ENCODE assay signal across 9 mouse cellular contexts in genomic region chr11:102900763-102901162, GRCm38 (mm10). TPM values are rescaled to one million over a fixed set of nuclear protein-coding genes. Genes with fewer than 3 reads are reported as not detected.
DNase-seq lines count a peak whose midpoint lies in the region; ATAC-seq and TF ChIP-seq lines count a peak whose summit lies in the region.
"Had no signal": no experiment of that assay in that cellular context is flagged by ENCODE, and none has a peak within 500 bp of the region (broad histone marks: within the 10 kb centered on the region; RNA-seq: fewer than 3 reads in every experiment).

TSS of gene Gfap (minus strand) at chr11:102900912.

- H3K36me3 ChIP-seq in embryonic facial prominence, embryonic 13.5 days, result peaks cover 8% of the 10 kb centered on the region
- no peaks in the 10 kb centered on the region for H3K36me3 ChIP-seq in heart, embryonic 11.5 days (ENCODE audit: control insufficient read depth, insufficient read depth, low read length)
- H3K36me3 ChIP-seq in kidney, embryonic 16.5 days (ENCODE audit: insufficient read depth, low read length), result peaks cover 7% of the 10 kb centered on the region; the same call in 1 of the 2 replicates
- peaks cover 11% of the 10 kb centered on the region for H3K36me3 ChIP-seq in liver, embryonic 14.5 days (replicated peaks; ENCODE audit: control insufficient read depth, insufficient read depth, low read depth)
- no peaks in the 10 kb centered on the region for H3K36me3 ChIP-seq in neural tube, embryonic 15.5 days
- no peaks in the 10 kb centered on the region for H3K36me3 ChIP-seq in testis, adult 2 months (ENCODE audit: control insufficient read depth, insufficient read depth, low read length)

- peaks cover 20% of the 10 kb centered on the region for H3K27me3 ChIP-seq in embryonic facial prominence, embryonic 13.5 days
- peaks cover 20% of the 10 kb centered on the region for H3K27me3 ChIP-seq in heart, embryonic 11.5 days (ENCODE audit: control insufficient read depth, insufficient read depth, low read length)
- peaks cover 5% of the 10 kb centered on the region; the same call in 1 of the 2 replicates for H3K27me3 ChIP-seq in kidney, embryonic 16.5 days (ENCODE audit: insufficient read depth, low read length)
- H3K27me3 ChIP-seq in liver, embryonic 14.5 days (ENCODE audit: control insufficient read depth, insufficient read depth, low read length), result no peaks in the 10 kb centered on the region
- H3K27me3 ChIP-seq in neural tube, embryonic 15.5 days (replicated peaks), result peaks cover 18% of the 10 kb centered on the region
- H3K27me3 ChIP-seq in testis, adult 2 months (ENCODE audit: control insufficient read depth, insufficient read depth, low read length), result no peaks in the 10 kb centered on the region

- DNase-seq in B cell, adult 2 months, result peak; percentile 67
- DNase-seq in adrenal gland, postnatal 36 days, result peak; percentile 83 to 88
- peak; percentile 45 to 63 (median 49) for DNase-seq in liver, embryonic 14.5 days (ENCODE audit: low read depth in 3 of 3, low spot score in 3 of 3)

- H3K27ac ChIP-seq in embryonic facial prominence, embryonic 13.5 days, result no peak within 1 kb of the TSS
- no peak within 1 kb of the TSS for H3K27ac ChIP-seq in heart, embryonic 11.5 days (ENCODE audit: low read depth, low read length)
- H3K27ac ChIP-seq in kidney, embryonic 16.5 days (ENCODE audit: low read length), result no peak within 1 kb of the TSS
- no peak within 1 kb of the TSS for H3K27ac ChIP-seq in liver, embryonic 14.5 days
- H3K27ac ChIP-seq in neural tube, embryonic 15.5 days (replicated peaks), result no peak within 1 kb of the TSS
- no peak within 1 kb of the TSS for H3K27ac ChIP-seq in testis, adult 2 months (ENCODE audit: control insufficient read depth, insufficient read depth, low read depth, low read length)
- H3K27ac ChIP-seq: embryonic facial prominence, embryonic 15.5 days had no signal

- H3K9me3 ChIP-seq in embryonic facial prominence, embryonic 13.5 days, result no peaks in the 10 kb centered on the region
- H3K9me3 ChIP-seq in heart, embryonic 11.5 days (replicated peaks; ENCODE audit: control insufficient read depth, low read length), result no peaks in the 10 kb centered on the region
- H3K9me3 ChIP-seq in kidney, embryonic 16.5 days (ENCODE audit: low read length), result no peaks in the 10 kb centered on the region
- no peaks in the 10 kb centered on the region for H3K9me3 ChIP-seq in liver, embryonic 14.5 days (ENCODE audit: control insufficient read depth, low read length)
- H3K9me3 ChIP-seq in neural tube, embryonic 15.5 days (replicated peaks), result no peaks in the 10 kb centered on the region
- H3K9me3 ChIP-seq: embryonic facial prominence, embryonic 15.5 days had no signal

- peak within 1 kb of the TSS; percentile 32; the same call in 1 of the 2 replicates for H3K9ac ChIP-seq in embryonic facial prominence, embryonic 13.5 days
- no peak within 1 kb of the TSS for H3K9ac ChIP-seq in heart, embryonic 11.5 days (ENCODE audit: low read depth, low read length)
- no peak within 1 kb of the TSS for H3K9ac ChIP-seq in kidney, embryonic 16.5 days (replicated peaks; ENCODE audit: low read length)
- no peak within 1 kb of the TSS for H3K9ac ChIP-seq in liver, embryonic 14.5 days (replicated peaks)
- H3K9ac ChIP-seq in neural tube, embryonic 15.5 days (replicated peaks), result no peak within 1 kb of the TSS
- H3K9ac ChIP-seq: embryonic facial prominence, embryonic 15.5 days had no signal

- 12% methylated on average over 7 of the region's 7 CpGs for WGBS in embryonic facial prominence, embryonic 13.5 days
- WGBS in heart, embryonic 11.5 days (ENCODE audit: insufficient replicate concordance), result 14% methylated on average over 7 of the region's 7 CpGs
- WGBS in kidney, embryonic 16.5 days, result 9% methylated on average over 7 of the region's 7 CpGs
- WGBS in liver, embryonic 14.5 days (ENCODE audit: insufficient replicate concordance), result 7% methylated on average over 7 of the region's 7 CpGs
- 11% methylated on average over 7 of the region's 7 CpGs for WGBS in neural tube, embryonic 15.5 days

- TF ChIP-seq EP300 in liver, embryonic 14.5 days (IDR thresholded peaks at IDR 0.05; ENCODE audit: low read depth), result no peak

- TF ChIP-seq POLR2A in testis, adult 2 months (IDR thresholded peaks at IDR 0.05; ENCODE audit: control insufficient read depth, low read depth, low read length), result no peak

- peak; percentile 98 for TF ChIP-seq CTCF in liver, embryonic 14.5 days (IDR thresholded peaks at IDR 0.05; ENCODE audit: low read depth)
- TF ChIP-seq CTCF in testis, adult 2 months (IDR thresholded peaks at IDR 0.05; ENCODE audit: control insufficient read depth, insufficient read depth, insufficient replicate concordance, low read depth, low read length), result peak; percentile 84; the same call in 1 of the 2 replicates

- H3K4me1 ChIP-seq in embryonic facial prominence, embryonic 13.5 days, result peaks cover 8% of the 10 kb centered on the region; the same call in 1 of the 2 replicates
- no peaks in the 10 kb centered on the region for H3K4me1 ChIP-seq in heart, embryonic 11.5 days (ENCODE audit: control insufficient read depth, insufficient read depth, low read length)
- H3K4me1 ChIP-seq in kidney, embryonic 16.5 days (ENCODE audit: insufficient read depth, low read length), result peaks cover 9% of the 10 kb centered on the region; the same call in 1 of the 2 replicates
- H3K4me1 ChIP-seq in liver, embryonic 14.5 days (replicated peaks; ENCODE audit: control insufficient read depth in 2 of 2, insufficient read depth in 2 of 2, low read length in 1 of 2), result peaks cover 5 to 11% of the 10 kb centered on the region in 2 experiments
- peaks cover 25% of the 10 kb centered on the region for H3K4me1 ChIP-seq in neural tube, embryonic 15.5 days
- H3K4me1 ChIP-seq in testis, adult 2 months (ENCODE audit: control insufficient read depth, insufficient read depth, low read length), result 0 out of 2 replicates have a peak, but pooled peaks cover 2% of the 10 kb centered on the region

- no peak for ATAC-seq in embryonic facial prominence, embryonic 13.5 days (ENCODE audit: insufficient number of reproducible peaks, insufficient read depth, low FRiP score, low TSS enrichment, low read depth)
- 0 out of 2 replicates have a peak, but pooled peaks have one; percentile 5 for ATAC-seq in heart, embryonic 11.5 days (replicated peaks; ENCODE audit: insufficient number of reproducible peaks, low FRiP score, low TSS enrichment)
- peak; percentile 59; the same call in 1 of the 2 replicates for ATAC-seq in kidney, embryonic 16.5 days (ENCODE audit: low FRiP score, low TSS enrichment)
- no peak for ATAC-seq in liver, embryonic 14.5 days (ENCODE audit: insufficient read depth)
- ATAC-seq in neural tube, embryonic 15.5 days (ENCODE audit: low FRiP score), result 0 out of 2 replicates have a peak, but pooled peaks have one; percentile 45

- H3K4me3 ChIP-seq in embryonic facial prominence, embryonic 13.5 days, result no peak within 1 kb of the TSS
- H3K4me3 ChIP-seq in heart, embryonic 11.5 days (ENCODE audit: low read depth, low read length), result no peak within 1 kb of the TSS
- no peak within 1 kb of the TSS for H3K4me3 ChIP-seq in kidney, embryonic 16.5 days (ENCODE audit: low read length)
- H3K4me3 ChIP-seq in liver, embryonic 14.5 days (ENCODE audit: insufficient read depth in 1 of 2, low read depth in 2 of 2, low read length in 2 of 2), result no peak within 1 kb of the TSS
- no peak within 1 kb of the TSS for H3K4me3 ChIP-seq in neural tube, embryonic 15.5 days (replicated peaks)
- no peak within 1 kb of the TSS for H3K4me3 ChIP-seq in testis, adult 2 months (ENCODE audit: control insufficient read depth, low read depth, low read length)
- H3K4me3 ChIP-seq: embryonic facial prominence, embryonic 15.5 days had no signal

- no peak within 1 kb of the TSS for H3K4me2 ChIP-seq in embryonic facial prominence, embryonic 13.5 days
- no peak within 1 kb of the TSS for H3K4me2 ChIP-seq in heart, embryonic 11.5 days
- no peak within 1 kb of the TSS for H3K4me2 ChIP-seq in kidney, embryonic 16.5 days (replicated peaks; ENCODE audit: low read depth, low read length)
- H3K4me2 ChIP-seq in liver, embryonic 14.5 days (ENCODE audit: low read depth), result no peak within 1 kb of the TSS
- no peak within 1 kb of the TSS for H3K4me2 ChIP-seq in neural tube, embryonic 15.5 days
- H3K4me2 ChIP-seq: embryonic facial prominence, embryonic 15.5 days had no signal

RNA-seq across cellular contexts. Expression of gene Gfap, which starts in this region (rescaled TPM):
- total RNA-seq in adrenal gland, postnatal 36 days (2021), result under 1 TPM; 0.10 to 0.66 TPM
- polyA plus RNA-seq in embryonic facial prominence, embryonic 13.5 days (2015; fragmentation: Nextera tagmentation; extraction: Ambion mirVana), result 0.10 and 0.39 TPM in 2 replicates
- 0.18 and 0.20 TPM in 2 replicates for polyA plus RNA-seq in heart, embryonic 11.5 days (2014; fragmentation: Nextera tagmentation; extraction: Ambion mirVana)
- polyA plus RNA-seq in kidney, embryonic 16.5 days (2015; fragmentation: Nextera tagmentation; extraction: Ambion mirVana), result 0.41 and 0.50 TPM in 2 replicates
- 8.2 and 12.6 TPM in 2 replicates for polyA plus RNA-seq in liver, embryonic 14.5 days (2012; rRNA removed)
- polyA plus RNA-seq in liver, embryonic 14.5 days (2014; fragmentation: Nextera tagmentation; extraction: Ambion mirVana), result 9.3 and 10.2 TPM in 2 replicates
- polyA plus RNA-seq in neural tube, embryonic 15.5 days (2015; fragmentation: Nextera tagmentation; extraction: Ambion mirVana), result 2.4 and 4.2 TPM in 2 replicates
- polyA plus RNA-seq in testis, adult 2 months (2012; rRNA removed), result 0.32 and 0.62 TPM in 2 replicates

Comparison
In these comparisons a context has a peak if more than half of its experiments do, and no peak if none do; other contexts are left out.
1. Peak in DNase-seq in adrenal gland, postnatal 36 days; RNA of the gene not detected or under 1 TPM.
2. Peak in ATAC-seq in heart, embryonic 11.5 days; RNA of the gene not detected or under 1 TPM.
3. Peak in ATAC-seq in kidney, embryonic 16.5 days; RNA of the gene not detected or under 1 TPM.